Mouse (Mus musculus): Measurements from ENCODE around the gene Rbfox1.
A peak's percentile ranks its signal among the peaks of the same experiment; 100 is the strongest.

Rbfox1 gene

DNA sequence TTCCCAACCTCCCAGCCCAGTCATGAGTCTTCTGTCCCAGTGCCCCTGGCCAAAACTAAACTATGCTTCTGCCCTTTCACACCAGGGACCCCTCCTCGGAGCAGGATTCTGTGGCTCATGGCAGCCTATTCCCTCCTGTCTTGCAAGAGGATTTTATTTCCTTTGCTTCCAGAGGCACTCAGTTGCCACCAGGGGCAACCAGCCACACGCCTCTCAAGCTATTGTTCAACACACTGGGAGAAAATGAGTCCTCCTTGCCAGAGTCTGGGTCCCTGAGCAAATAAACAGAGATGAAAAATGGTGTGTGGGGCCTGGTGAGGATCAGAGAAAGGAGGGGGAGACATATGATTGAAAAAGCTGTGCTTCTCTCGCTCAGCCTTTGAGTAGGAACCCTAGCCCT is 327.8 kb downstream of the Rbfox1 start:
- no peak for DNase-seq (ENCODE audit: low spot score)

DNA sequence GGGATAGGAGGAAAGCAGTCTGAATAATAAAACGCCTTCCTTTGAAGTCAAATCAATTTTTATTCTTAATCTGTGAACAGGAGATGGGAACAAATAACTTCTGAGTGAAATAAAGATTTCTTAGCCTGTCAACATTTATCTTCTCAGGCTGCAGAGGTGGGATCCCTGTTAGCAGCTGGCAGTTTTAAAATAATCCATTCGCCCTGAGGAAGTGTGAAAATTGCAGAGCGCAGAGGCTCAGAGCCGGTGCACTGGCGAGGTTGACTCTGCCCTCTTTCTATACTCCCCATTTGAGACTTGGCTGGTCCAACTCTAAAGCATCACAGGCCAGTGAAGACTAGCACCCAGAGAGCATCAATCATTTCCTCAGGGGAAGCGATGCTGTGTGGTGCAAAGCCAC is 342.3 kb downstream of the Rbfox1 start:
- no peak for DNase-seq (ENCODE audit: low spot score)

DNA sequence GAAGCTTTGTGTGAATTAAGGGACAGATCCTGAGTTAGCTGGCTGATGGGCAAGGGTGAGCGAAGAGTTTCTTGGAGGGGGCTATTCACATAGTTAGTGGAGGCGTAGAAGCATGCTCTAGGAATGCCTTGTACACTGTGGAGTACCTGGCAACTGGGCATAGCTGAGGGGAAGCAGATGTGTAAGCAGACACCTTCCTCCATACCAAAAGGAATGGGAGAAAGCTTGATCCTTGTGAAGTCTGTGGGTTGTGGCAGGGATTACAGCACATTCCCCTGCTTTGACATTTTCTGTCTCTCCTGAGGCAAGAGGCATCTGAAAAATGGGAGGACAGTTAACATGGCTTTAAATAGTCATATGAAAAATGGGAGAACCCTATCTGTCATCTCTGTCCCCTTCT is 347.8 kb downstream of the Rbfox1 start:
- DNase-seq (ENCODE audit: low spot score) = no peak

DNA sequence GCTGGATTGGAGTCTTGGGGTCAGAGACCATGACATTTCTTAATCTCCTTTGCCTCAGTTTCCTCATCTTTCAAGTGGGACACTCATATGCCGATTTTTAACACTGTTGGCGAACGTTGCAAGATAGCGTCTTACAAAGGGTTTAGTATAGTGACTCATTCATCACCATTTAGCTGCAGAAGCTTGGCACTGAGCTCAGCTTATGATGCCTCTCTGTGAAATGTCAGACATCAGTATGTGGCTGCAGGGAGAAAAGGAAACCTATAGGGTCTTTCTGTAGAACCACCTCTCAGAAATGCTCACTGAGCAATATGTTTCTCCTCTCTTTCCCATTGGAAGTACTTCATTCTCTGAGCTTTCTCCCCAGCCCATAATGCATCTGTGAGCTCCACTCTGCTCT is 356.2 kb downstream of the Rbfox1 start:
- DNase-seq (ENCODE audit: low spot score) = no peak

- no peak for DNase-seq (ENCODE audit: low spot score)
These were observed 357.3 kb downstream of the Rbfox1 start for GRCm38 (mm10) chr16:6242468-6242867.

DNA sequence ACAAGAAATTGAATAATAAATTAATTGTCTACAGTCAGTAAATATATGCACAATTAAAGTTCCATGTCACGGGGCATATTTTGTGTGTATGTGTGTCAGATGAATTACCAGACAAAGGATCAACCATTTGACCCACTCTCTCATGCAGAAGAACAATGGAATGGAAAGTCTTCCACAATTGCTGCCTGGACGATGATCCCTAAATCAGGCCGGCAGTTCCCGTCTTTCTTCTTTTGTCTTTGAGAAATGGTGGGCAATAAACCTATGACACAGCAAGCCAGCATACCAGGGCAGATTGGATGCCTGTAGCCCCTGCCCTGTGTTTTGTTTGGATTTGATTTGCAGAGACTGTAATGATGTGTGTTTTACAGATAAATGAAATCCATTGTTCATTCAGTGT is 362.4 kb downstream of the Rbfox1 start:
- DNase-seq (ENCODE audit: low spot score) = no peak

DNA sequence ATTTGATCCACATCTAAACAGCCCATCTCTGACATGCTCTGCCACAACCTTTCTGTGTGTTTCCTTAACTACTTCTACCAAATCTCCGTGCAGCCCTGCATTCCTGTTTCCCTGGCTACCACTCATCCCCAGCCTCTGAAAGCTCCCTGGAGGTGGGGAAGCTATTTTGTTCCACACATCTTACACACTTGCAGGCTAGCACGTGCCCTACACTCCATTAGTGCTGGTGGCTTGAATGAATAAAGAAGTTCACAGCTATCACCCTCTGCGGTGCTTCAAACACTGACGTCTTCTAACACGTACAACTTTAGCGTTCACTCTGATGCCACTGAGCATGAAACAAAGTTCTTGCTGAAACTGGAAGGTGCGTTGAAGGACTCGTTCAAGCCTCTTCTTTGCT is 379.4 kb downstream of the Rbfox1 start:
- no peak for DNase-seq (ENCODE audit: low spot score)

GRCm38 (mm10) chr16:6265610-6266009 is 380.5 kb downstream of the Rbfox1 start:
- DNase-seq (ENCODE audit: low spot score) = no peak

DNA sequence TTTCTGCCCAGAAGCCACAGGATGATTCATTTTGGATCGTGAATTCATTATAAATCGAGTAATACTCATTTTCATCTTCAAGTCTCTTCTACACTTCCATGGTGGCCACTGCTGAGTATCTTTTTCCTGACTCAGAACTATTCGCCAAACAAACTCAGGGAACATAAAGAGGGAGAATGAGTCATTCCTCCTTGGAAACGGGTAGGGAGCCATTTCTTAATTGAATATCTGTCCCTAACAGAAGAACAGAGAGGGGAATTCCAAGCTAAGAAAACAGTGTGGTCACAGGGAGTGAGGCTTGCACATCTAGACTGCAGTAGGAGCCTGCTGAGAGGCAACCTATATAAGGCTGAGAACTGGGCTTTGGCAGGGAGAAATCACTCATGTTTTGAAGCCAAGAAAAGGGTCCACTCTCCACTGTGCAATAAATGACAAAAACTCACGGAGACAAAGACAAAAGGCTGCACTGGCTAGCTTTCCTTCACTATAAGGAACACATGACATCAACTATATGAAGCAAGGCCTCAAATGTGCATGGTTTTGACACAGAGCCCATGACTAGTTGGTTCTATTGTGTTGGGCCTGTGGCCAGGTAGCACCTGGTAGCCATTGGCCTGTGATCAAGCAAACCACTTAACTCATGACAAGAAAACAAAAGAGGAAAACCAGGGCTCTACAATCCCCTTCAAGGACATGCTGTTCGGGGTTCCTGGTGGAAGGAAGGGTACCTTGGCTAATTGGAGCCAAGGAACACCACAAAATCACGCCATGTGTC is 386.6 kb downstream of the Rbfox1 start:
- no peak for DNase-seq (ENCODE audit: low spot score)

GRCm38 (mm10) chr16:6283496-6283895 is 398.3 kb downstream of the Rbfox1 start:
- DNase-seq (ENCODE audit: low spot score) = no peak

DNA sequence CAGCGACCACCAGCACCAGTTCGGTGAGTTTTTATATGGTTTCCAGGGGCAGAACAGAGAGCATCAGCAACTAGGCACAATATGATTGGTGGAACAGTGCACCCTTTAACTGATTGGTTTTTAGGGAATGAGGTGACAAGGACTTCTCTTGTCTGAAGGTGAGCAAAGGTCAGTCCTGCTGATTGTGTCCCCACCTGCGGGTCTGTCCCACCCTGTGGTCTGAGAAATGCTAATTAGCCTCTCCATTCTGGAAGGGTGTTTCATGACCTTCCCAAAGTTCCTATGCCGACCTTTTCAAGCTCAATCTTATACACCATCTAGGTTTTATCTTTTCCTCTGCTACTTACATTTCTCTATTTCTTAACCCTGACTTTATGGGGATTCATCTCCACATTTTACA is 399.2 kb downstream of the Rbfox1 start:
- DNase-seq (ENCODE audit: low spot score) = no peak

DNA sequence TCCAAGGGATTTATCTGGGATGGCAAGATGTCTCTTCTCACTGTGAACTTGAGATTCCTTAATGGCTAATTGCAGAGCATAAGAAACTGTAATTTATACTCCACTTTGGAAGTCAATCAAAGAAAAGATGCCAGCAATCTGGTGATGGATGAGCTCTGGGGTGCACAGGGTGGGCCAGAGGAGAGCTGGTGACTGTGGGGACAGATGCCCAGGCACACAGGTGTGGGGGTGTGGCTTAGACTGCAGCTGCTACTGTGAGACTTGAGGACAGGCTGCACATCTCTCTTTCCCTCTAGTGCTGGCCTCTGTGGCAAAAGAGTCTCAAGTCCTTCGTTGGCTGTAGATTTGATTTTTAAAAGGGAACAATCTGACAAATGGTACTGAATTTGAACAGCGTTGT is 402.5 kb downstream of the Rbfox1 start:
- no peak for DNase-seq (ENCODE audit: low spot score)

GRCm38 (mm10) chr16:6300112-6300511 is 415.0 kb downstream of the Rbfox1 start:
- DNase-seq (ENCODE audit: low spot score) = no peak

DNA sequence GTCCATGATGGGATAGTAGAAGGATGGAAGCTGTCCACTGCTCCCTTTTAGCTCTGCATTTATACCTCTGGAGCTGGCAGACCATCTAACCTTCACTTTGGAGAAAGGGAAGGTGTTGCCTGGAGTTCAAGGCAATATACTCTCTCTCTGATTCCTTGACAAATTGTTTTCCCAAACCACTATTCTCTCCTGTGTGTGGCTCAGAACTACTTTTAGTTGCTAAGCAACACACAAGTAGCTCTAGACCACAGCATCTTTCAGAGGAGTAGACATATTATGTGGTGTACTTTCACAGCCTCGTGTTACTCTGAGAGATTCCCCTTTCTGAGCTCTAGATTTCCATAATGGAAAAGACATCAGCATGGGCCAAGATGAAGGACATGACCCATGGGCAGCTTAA is 417.9 kb downstream of the Rbfox1 start:
- no peak for DNase-seq (ENCODE audit: low spot score)

DNA sequence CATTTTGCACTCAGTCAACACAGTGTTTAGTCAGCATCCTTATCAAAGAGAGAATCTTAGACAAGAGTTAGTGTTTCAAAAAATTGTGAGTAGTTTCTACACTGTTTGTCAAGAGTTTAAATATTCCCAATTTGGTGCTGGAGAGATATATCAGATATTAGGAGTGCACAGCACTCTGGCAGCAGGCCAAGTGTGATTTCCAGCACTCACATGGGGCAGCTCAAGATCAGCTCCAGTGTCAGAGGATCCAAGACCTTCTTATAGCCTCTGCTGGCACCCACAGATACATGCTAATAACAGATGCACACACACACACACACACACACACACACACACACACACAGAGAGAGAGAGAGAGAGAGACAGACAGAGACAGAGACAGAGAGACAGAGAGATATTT is 424.8 kb downstream of the Rbfox1 start:
- no peak for DNase-seq (ENCODE audit: low spot score)

DNA sequence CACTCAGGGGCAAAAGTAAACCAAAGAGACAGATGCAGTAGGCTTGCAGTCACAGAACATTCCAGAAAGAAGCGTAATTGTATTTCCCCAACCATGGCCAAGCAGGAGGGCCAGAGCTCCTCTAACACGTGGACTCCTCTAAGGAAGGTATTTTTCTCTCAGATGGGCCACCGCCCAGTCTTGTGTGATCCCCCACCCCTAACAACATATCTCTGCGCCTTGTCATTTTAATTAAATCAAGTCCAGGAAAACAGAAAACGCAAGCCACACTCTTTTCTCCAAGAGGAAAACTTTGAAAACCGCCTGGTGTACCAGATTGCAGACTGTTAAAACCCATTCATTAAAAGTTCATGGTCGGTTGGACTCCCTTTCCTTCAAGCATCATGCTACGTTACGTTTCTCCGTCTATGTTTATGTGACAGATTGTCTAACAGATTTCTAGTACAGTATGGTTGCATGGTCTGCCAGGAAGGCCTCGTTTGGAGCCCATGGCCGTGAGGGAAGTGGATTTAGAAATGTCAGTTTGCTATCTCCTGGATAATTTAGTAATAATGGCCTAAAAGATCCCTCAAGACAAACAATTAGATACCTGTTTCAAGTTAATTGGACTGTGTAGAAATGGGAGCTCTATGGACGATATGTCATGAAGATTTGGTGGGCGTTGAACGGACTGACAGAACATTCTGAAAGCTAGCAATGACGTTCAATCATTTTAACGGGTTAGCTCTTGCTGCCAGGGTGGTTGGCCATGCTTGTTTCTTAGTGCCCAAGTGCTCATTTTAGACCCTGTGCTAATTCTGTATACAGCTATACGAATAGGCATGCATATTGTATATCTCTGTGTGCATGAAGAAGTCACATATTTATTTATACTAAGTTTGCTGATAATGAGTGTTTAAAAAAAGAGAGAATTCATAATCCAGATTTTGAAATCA is 425.9 kb downstream of the Rbfox1 start:
- DNase-seq (ENCODE audit: low spot score) = no peak

DNA sequence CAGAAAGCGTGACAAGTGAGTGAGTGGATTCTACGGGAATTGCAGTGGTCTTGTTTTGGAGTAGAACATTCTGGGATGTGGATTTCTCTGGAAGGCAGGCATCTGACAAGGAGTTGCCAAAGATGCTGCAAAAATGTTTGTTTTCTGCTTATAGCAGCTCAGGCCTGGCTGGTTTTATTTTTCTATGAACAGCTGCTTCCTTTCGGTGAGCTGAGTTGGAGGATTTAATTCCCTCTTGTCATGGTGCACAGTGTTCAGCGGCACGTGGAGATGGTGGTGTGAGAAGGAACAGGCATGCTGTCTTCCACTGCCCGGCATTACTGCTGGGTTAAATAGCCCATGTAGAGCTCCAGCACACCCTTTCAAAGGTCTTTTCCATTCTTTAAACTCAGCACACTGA is 428.5 kb downstream of the Rbfox1 start:
- DNase-seq (ENCODE audit: low spot score) = peak; percentile 27

- no peak for DNase-seq (ENCODE audit: low spot score)
These were observed 439.7 kb downstream of the Rbfox1 start for GRCm38 (mm10) chr16:6324832-6325231.

DNA sequence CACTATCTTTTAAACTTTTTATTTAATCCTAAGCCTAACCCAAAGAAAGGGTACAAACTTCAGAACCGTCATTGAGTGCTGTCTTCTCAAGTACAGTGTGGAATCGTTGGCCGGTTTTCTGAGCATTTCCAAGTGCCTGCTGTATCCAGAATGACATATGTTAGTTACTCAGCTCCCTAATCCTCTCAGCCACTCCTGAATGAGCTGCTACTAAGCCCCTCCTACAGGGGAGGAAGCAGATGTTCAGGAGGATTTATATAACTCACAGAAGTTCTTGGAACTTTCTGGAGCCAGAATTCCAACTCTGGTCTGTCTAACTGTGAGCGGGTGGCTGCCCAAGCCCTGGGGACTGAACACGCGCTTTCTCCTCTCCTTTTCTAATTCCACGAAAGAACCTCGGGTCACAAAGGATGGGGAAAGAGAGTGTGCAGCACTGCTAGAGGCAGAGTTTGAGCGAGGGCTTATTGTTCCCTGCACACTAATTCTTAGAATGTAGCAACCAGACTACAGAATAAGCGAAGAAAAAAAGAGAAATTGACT is 446.3 kb downstream of the Rbfox1 start:
- DNase-seq (ENCODE audit: low spot score) = no peak

- DNase-seq (ENCODE audit: low spot score) = no peak
These were observed 448.1 kb downstream of the Rbfox1 start for GRCm38 (mm10) chr16:6333273-6333672.

DNA sequence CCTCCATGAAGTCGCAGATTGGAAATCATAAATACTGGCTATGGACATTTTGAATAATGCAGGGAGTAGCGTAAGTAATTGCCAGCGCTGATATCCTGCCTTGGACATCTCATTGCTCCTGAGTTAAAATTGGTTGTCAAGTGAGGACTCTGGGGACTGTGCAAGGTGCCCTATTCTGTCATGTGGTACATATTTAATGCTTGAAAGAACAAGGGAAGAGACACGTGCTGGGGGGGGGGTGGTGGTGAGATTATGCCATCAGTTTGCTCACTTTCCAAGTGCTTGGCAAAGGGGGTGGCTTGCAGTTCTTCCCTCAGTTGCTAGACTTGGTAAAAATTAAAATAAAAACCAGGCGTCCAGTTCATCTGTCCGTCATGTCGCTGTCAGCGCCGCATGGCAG is 462.9 kb downstream of the Rbfox1 start:
- DNase-seq (ENCODE audit: low spot score) = no peak

DNA sequence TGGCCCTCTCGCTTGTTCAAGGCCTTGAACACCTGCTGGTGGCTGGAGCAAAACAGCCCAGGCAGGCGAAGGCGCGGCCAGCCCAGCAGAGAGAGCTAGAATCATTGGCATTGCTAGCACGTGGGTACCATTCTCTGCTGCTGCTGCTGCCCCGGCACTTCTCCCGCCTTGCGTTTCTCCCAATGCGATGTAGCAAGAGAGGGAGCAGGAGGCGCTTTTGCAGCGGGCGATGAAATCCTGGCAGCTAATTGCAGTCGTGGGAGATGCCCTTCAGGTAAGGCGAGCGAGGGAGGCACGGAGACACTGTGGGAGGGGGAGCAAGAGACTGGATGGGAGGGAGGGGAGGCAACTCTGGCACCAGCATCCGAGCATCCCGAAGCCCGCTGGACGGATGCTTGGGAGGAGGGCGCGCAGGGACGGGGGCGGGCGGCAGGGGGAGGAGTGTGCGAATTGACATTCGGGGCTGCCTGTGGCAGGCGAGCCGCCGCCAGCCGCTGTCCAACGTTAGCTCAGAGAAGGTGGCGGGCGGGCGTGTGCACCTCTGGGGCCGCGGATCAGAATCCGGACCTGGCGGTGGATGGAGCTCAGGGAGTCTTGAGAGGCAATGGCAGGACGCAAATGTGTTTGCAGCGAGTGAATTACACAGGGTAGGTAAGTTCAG is 463.6 kb downstream of the Rbfox1 start:
- peak; percentile 39 for DNase-seq (ENCODE audit: low spot score)

Measured in layer of hippocampus, adult 11-12 months (tissue).